Mouse (Mus musculus) left cerebral cortex, adult 8-10 months (tissue): ENCODE measurements at regions not wholly inside any gene's neighbourhood (a gene's known extent, or its start where the extent isn't known, plus 50 kb on each side); places are given as distances from the start of the nearest gene placed in this dataset.

Source experiments
- DNase-seq, 2 experiments: peaks; one replicate each; pipeline ENCODE4 v3.0.0; 2022; ENCODE audit warnings: low spot score in 2 of 2

- DNase-seq: no peak
These were observed 169.5 kb downstream of the Bmp7 start for GRCm38 (mm10) chr2:172770606-172771005.

GRCm38 (mm10) chr2:172773176-172773575, 166.9 kb downstream of the Bmp7 start:
- peak in 1 of 2 experiments; percentile 48 for DNase-seq

DNA sequence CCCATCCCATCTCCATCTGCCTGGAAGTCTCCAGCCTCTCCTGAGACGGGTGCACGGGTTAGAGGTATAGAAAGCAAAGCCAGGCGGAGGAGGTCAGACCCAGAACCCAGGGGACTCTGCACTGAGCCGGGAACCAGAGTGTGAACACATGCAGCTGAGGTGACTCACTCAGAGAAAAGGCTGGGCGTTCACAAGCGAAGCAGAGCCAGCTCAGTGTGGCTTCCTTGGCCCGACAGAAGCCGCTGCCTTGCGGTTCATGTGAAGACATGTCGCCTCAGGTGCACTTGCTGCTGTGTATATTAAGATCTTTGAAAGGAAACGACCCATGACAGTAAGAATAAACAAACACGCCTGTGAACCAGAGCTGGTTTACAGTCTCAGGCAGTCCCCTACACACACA, 163.6 kb downstream of the Bmp7 start:
- no peak for DNase-seq

DNA sequence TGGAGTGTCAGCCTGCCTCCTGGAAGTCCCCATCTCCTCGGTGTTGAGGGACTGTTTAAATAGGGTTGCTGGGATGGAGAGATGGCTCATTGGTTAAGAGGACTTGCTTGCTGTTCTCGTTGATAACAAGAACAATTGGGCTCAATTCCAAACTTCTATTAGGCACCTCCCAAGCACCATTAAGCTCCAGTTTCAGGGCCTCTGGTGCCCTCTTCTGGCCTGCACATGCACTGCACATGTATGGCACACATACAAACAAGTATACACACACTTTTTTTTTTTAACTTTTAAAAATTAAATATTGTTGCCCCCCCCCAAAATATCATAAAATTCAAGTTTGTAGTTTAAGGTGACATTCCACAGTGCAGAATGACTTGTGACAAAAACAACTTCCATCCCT, 162.3 kb downstream of the Bmp7 start:
- no peak for DNase-seq

DNA sequence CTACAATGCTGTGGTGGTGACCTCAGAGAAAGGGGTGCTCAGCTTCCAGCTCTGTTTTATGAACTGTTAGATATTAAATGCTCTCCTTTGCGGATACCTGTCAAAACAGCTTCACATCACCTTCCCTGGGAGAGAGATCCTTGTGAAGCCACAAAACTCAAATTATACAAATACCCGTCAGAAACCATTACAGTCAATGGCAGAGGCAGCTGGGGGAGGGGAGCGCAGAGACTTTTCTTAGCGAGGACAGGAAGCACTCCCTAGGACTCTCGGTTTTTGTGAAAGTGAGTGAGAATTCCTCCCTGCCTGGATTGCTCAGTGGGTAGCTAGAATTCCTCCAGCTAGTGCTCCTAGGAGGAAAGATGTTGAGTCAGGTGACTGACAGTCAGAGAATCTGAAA, 161.0 kb downstream of the Bmp7 start:
- no peak for DNase-seq

DNA sequence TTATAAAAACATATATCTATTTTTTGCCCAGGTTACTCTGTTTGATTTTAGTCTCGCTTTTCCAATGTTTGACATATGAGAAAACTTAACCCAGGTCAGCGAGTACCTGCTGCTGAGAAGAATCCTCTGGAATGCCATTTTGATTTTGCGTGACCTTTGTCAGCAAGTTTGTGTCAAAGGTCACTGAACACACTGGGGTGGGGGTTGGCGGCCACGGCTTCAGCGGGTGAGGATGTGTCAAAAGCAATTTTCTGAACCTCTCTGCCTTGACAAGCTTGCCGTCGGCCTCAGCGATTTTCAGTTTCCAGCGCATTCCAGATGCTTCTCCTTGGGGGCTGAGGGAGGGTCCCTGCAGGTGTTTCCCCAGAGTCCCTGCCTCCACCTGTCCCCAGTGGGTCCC, 157.4 kb downstream of the Bmp7 start:
- no peak for DNase-seq

GRCm38 (mm10) chr2:172786297-172786696, 153.8 kb downstream of the Bmp7 start:
- no peak for DNase-seq

- no peak for DNase-seq
These were observed 152.7 kb downstream of the Bmp7 start for GRCm38 (mm10) chr2:172787203-172787944.

GRCm38 (mm10) chr2:172789260-172789659, 150.9 kb downstream of the Bmp7 start:
- DNase-seq: no peak

- no peak for DNase-seq
These were observed 147.6 kb downstream of the Bmp7 start for GRCm38 (mm10) chr2:172792555-172792954.

DNA sequence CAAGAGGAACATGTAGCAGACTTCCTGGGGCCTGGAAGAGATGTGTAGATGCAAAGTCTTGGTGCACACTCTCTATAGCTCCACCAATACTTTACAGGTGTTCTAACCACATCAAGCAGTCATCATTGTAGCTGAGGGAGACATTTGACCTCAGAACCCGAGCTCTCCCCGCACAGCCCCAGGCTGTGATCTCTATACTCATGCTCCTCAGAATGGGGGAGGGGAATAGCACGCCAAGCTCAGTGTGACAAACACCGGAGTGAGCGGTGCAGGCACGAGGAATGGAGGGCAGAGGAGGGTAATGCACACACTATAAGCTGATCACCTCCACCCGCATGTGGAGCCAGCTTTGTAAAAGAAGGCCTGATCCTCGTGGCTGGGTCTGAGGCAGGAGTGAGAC, 146.1 kb downstream of the Bmp7 start:
- DNase-seq: no peak

GRCm38 (mm10) chr2:172794771-172795170, 145.3 kb downstream of the Bmp7 start:
- no peak for DNase-seq

GRCm38 (mm10) chr2:172796104-172796503, 144.0 kb downstream of the Bmp7 start:
- no peak for DNase-seq

GRCm38 (mm10) chr2:172796955-172797354, 143.2 kb downstream of the Bmp7 start:
- no peak for DNase-seq

GRCm38 (mm10) chr2:172799951-172800350, 140.2 kb downstream of the Bmp7 start:
- no peak for DNase-seq

- DNase-seq: no peak
These were observed 139.3 kb downstream of the Bmp7 start for GRCm38 (mm10) chr2:172800801-172801200.

- DNase-seq: no peak
These were observed 138.3 kb downstream of the Bmp7 start for GRCm38 (mm10) chr2:172801804-172802203.

- DNase-seq: no peak
These were observed 132.7 kb downstream of the Bmp7 start for GRCm38 (mm10) chr2:172807446-172807845.

GRCm38 (mm10) chr2:172809306-172809705, 130.8 kb downstream of the Bmp7 start:
- no peak for DNase-seq

- no peak for DNase-seq
These were observed 126.8 kb downstream of the Bmp7 start for GRCm38 (mm10) chr2:172813319-172813718.

GRCm38 (mm10) chr2:172813906-172814305, 126.2 kb downstream of the Bmp7 start:
- DNase-seq: no peak

GRCm38 (mm10) chr2:172815146-172815545, 125.0 kb downstream of the Bmp7 start:
- DNase-seq: no peak

DNA sequence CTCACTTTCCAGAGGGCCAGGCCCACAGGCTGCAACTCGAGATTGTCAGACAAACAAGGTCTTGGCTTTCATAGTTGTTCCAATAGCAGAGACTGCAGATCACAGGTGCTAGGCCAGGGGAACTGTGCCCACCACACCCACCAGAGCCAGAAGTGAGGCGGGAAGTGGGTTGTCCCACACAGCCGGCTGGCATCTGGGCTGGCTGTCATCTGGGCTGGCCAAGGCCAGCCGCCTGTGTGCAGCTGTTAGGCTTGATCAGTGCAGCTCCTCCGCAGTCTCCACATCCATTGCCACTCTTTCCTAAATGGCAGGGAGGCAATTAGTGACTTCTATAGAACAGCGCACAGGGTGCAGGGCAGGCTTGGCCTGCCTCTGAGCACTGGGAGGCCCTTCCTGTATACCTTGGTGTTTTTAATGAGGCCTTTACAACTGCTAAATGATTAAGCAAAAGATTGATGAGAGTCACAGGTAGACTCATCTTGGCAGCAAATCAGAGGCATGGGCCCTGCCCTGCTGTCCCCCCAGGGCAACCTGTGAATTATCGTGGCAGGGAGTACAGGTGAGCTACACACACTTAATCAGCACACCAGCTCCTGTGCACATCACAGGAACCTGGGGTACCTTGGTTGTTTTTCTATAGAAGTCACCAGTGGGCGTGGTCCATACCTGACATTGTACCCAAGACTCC, 122.9 kb downstream of the Bmp7 start:
- DNase-seq: no peak
